Mouse (Mus musculus) kidney, adult 2 months (tissue): ENCODE results near the gene Tmem140. TPM values are rescaled to one million over a fixed set of nuclear protein-coding genes. Genes with fewer than 3 reads are reported as not detected.

Experiments used
- DNase-seq: peaks from one replicate; pipeline ENCODE4 v3.0.0; 2021
- H3K27ac ChIP-seq: fragments of 200-500 bp; 2 replicates; pipeline ENCODE4 v1.5.1; 2012; ENCODE audit warnings: low read depth, low read length, control low read depth, inconsistent platforms; ENCODE audit not compliant: insufficient read depth
- H3K27me3 ChIP-seq: fragments of 200-500 bp; replicated peaks from 2 replicates; pipeline ENCODE4 v1.6.1; 2012; ENCODE audit warnings: mild to moderate bottlenecking, moderate library complexity, low read length, inconsistent platforms; ENCODE audit not compliant: control insufficient read depth, insufficient read depth
- H3K36me3 ChIP-seq: fragments of 200-500 bp; 2 replicates; pipeline ENCODE4 v1.6.1; 2012; ENCODE audit warnings: mild to moderate bottlenecking, moderate library complexity, low read length, inconsistent platforms; ENCODE audit not compliant: control insufficient read depth, insufficient read depth
- H3K4me1 ChIP-seq: fragments of 200-500 bp; 2 replicates; pipeline ENCODE4 v1.6.1; 2011; ENCODE audit warnings: low read length; ENCODE audit not compliant: control insufficient read depth, insufficient read depth
- H3K4me3 ChIP-seq: fragments of 200-500 bp; 2 replicates; pipeline ENCODE4 v1.5.1; 2011; ENCODE audit warnings: mild to moderate bottlenecking, low read depth, low read length, control low read depth; ENCODE audit not compliant: insufficient read depth
- CTCF ChIP-seq: fragments of 200-500 bp; conservative IDR thresholded peaks from 2 replicates; pipeline ENCODE4 v1.5.1; 2011; ENCODE audit warnings: low read depth, mild to moderate bottlenecking, control low read depth, low read length, moderate library complexity, mixed read lengths; ENCODE audit not compliant: insufficient read depth, insufficient read length
- POLR2A ChIP-seq: fragments of 200-500 bp; IDR thresholded peaks from one replicate; pipeline ENCODE4 v1.6.1; 2011; ENCODE audit warnings: low read depth, low read length, control low read depth
- WGBS: fragments of 180-500 bp; shearing (Covaris S2); methylation state at CpG from one replicate; pipeline ENCODE4 v1.1.7; 2018; 5-methylcytosine and 5-hydroxymethylcytosine counted together
- polyA plus RNA-seq: library from polyadenylated mRNA; depleted of rRNA; stranded (reverse); fragments of >200 nt; gene quantifications from 2 replicates; pipeline ENCODE4 v1.2.3, GENCODE M21; 2012

Tmem140 gene
- polyA plus RNA-seq, 1 experiment: 37.5 TPM

DNA sequence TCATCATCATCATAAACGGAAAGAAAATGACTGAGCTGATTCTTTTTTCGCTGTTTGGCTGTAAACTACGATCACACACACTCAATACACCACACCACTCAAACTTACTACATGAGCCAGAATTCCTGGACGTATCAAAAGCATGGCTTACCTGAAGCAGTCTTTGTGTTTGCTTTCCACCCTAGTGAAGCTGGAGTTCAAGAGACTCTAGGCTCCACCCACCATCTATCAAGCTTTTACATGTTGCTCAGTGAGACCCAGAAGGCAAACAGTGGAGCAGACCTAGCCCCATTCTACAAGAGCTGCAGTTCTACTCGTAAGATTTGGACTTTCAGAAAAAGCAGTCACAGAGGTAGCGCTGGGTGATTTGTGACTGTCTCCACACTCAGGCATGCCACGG, 39.6 kb downstream of the Tmem140 start:
- TF ChIP-seq CTCF (no peak), POLR2A (no peak)

DNA sequence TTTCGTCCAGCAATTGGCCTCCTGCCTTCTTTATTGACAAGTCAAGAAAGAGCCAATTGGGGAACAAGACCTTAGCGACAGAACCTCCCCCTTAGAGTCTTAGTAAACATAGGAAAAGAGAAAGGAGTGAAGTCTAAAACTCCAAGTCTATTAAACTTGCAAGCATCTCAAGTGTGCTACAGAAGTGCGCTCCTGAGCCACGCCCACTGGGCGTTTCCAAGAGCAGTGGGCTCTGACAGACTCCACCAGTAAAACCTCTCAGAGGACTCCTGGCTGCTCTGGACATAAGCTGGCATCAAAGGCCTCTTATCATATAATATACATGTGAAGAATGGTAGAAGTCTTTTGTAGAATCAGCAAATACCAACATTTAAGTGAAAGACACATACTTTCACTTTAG, 40.5 kb downstream of the Tmem140 start:
- WGBS: 60% methylated on average over 5 of the region's 5 CpGs
- DNase-seq: no peak
- Histone ChIP-seq H3K4me3 (no peak overlapping the region), H3K4me1 (peaks cover 20% of the 10 kb centered on the region), H3K27ac (no peak overlapping the region), H3K36me3 (peaks cover 1% of the 10 kb centered on the region), H3K27me3 (no peaks in the 10 kb centered on the region)
- no peak for TF ChIP-seq POLR2A
- no peak for TF ChIP-seq CTCF

More for the DNA sequence above, 39.6 kb downstream of the Tmem140 start:
- Histone ChIP-seq H3K27ac (no peak overlapping the region), H3K27me3 (no peaks in the 10 kb centered on the region), H3K4me3 (no peak overlapping the region), H3K4me1 (peaks cover 14% of the 10 kb centered on the region), H3K36me3 (peaks cover 1% of the 10 kb centered on the region)
- 81% methylated on average over 7 of the region's 7 CpGs for WGBS
- DNase-seq: peak; percentile 59

DNA sequence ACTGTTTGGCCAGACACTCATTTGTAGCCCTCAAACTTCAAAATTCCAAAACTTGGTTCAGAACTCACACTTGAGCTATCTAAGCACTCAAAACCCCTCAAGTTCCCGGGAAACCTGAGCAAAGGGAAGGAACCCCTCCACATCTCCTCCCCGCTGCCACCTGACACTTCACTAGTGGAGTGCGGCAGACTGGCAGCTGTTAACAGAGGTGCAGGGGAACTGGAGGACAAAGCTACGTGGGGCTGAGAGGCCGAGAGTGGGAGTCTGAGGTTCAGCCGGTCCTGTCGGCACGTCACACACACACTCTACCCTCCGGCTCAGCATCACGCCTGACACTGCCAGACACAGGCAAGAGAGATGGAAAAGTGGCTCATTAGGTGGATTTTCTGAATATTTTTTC, 40.9 kb downstream of the Tmem140 start:
- no peak for DNase-seq
- no peak for TF ChIP-seq POLR2A
- TF ChIP-seq CTCF: no peak
- H3K4me1 ChIP-seq: peaks cover 23% of the 10 kb centered on the region
- H3K27ac ChIP-seq: no peak overlapping the region
- 65% methylated on average over 10 of the region's 10 CpGs for WGBS
- no peak overlapping the region for H3K4me3 ChIP-seq
- H3K27me3 ChIP-seq: no peaks in the 10 kb centered on the region
- H3K36me3 ChIP-seq: peaks cover 1% of the 10 kb centered on the region

DNA sequence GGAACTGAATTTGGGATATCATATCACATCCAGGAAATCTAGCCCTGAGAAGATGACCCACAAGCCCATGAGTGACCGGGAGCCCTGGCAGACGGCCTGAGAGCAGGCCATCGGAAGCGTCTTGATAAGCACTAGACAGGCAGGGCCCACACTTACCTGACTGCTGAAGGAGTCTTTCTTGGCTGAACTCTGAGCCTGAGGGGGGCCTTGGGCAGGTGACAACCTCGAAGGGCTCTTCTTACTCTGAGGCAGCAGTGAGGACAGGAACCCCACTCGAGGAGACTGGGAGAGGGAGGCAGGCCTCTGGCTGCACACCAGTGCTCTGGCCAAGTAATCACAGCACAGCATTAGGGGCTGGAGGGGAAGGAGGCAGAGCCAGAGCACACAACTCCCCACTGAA, 41.4 kb downstream of the Tmem140 start:
- TF ChIP-seq CTCF (no peak), POLR2A (no peak)
- DNase-seq: no peak
- Histone ChIP-seq H3K27me3 (no peaks in the 10 kb centered on the region), H3K36me3 (peaks cover 1% of the 10 kb centered on the region), H3K27ac (no peak overlapping the region), H3K4me1 (peaks cover 23% of the 10 kb centered on the region), H3K4me3 (no peak overlapping the region)
- WGBS: 57% methylated on average over 6 of the region's 6 CpGs

DNA sequence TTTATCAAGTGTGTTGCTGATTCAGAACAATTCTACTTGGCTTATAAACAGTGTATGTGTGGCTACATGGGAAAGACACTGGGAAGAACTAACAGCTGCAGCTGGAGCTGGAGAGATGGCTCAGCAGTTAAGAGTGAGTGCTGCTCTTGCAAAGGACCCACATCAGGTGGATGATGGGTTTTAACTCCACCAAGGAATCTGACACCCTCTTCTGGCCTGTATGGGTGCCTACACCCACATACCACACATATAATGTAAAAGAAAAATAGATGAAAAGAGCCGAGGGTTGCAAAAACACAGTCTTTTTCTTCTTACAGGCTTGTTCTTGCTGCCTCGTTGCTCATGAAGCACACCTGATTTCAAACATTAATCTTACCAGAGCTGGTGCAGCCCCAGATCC, 43.2 kb downstream of the Tmem140 start:
- no peak for DNase-seq
- Histone ChIP-seq H3K4me1 (peaks cover 27% of the 10 kb centered on the region), H3K4me3 (no peak overlapping the region), H3K27me3 (no peaks in the 10 kb centered on the region), H3K36me3 (peaks cover 1% of the 10 kb centered on the region), H3K27ac (peak overlapping the region; percentile 87)
- 27% methylated on average over 2 of the region's 2 CpGs for WGBS
- TF ChIP-seq POLR2A (no peak), CTCF (no peak; the same call in 1 of the 2 replicates)

DNA sequence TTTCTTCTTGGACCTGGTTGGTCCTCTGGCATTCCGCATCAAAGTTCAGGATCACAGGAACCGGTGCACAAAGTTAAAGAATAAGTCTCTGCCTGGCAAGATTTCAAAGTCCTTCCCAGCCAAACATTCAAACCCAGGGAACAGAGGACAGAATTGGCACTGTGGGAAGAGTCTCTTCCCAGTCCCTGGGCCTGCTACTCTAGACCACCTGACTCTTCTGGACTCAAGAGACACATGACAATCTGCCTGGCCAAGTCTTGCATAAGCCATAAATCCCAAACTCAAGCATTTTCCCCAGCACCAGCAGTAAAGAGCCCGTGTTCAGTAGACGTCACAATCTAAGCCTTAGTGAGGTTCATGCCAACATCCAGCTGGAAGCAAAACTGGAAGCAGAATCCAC, 43.7 kb downstream of the Tmem140 start:
- no peaks in the 10 kb centered on the region for H3K27me3 ChIP-seq
- DNase-seq: peak; percentile 96
- WGBS: 40% methylated on average over 4 of the region's 4 CpGs
- H3K4me3 ChIP-seq: no peak overlapping the region
- peak overlapping the region; percentile 82 for H3K27ac ChIP-seq
- TF ChIP-seq CTCF: no peak
- no peak for TF ChIP-seq POLR2A
- H3K36me3 ChIP-seq: peaks cover 1% of the 10 kb centered on the region
- H3K4me1 ChIP-seq: peaks cover 27% of the 10 kb centered on the region

DNA sequence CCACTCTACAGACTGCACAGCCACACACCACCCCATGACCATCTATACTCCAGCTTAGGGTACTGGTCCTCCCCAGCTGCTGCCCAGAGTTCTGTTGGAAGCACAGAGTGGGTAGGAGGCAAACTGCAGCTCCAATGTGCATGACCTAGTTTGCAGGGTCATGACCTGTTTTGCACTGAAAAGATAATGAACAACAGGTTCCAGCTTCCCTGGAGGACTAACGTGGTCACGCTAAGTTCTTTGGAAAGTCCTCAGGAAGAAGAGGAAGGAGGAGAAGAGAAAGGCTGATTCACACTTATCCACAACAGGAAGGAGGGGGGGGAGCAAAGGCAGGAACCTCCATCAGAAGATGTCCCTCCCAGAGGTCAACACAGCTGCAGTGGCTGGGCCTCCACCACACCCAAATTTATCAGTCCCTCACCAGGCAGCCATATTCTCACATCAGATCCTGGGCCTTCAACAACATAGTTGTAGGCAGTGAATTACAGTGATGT, 44.2 kb downstream of the Tmem140 start:
- TF ChIP-seq CTCF: no peak
- TF ChIP-seq POLR2A: no peak
- no peaks in the 10 kb centered on the region; the same call in 1 of the 2 replicates for H3K36me3 ChIP-seq
- H3K27ac ChIP-seq: peak overlapping the region; percentile 82
- peaks cover 27% of the 10 kb centered on the region for H3K4me1 ChIP-seq
- 28% methylated on average over 2 of the region's 2 CpGs for WGBS
- H3K4me3 ChIP-seq: no peak overlapping the region
- no peaks in the 10 kb centered on the region for H3K27me3 ChIP-seq
- peak; percentile 81 for DNase-seq
